Mouse (Mus musculus): ENCODE results near the gene Gnb3. TPM values are rescaled to one million over a fixed set of nuclear protein-coding genes. Genes with fewer than 3 reads are reported as not detected.

Gnb3 gene
- polyA plus RNA-seq, 1 experiment from 2014 or later, result 0.54 TPM

- WGBS, result 61% methylated on average over 8 of the region's 8 CpGs
These were observed 53.2 kb downstream of the Gnb3 start for GRCm38 (mm10) chr6:124786756-124787420.

More at GRCm38 (mm10) chr6:124786756-124787420, 53.2 kb downstream of the Gnb3 start:
- H3K9ac ChIP-seq (replicated peaks; ENCODE audit: low read depth, low read length), result no peak overlapping the region
- H3K36me3 ChIP-seq (ENCODE audit: control insufficient read depth, insufficient read depth, low read length), result no peaks in the 10 kb centered on the region
- no peak overlapping the region for H3K4me2 ChIP-seq (ENCODE audit: low read depth, low read length)
- H3K27ac ChIP-seq (ENCODE audit: low read depth, low read length), result no peak overlapping the region
- H3K9me3 ChIP-seq (ENCODE audit: control insufficient read depth, low read length), result no peaks in the 10 kb centered on the region
- no peak overlapping the region for H3K4me3 ChIP-seq (ENCODE audit: low read depth, low read length)
- H3K4me1 ChIP-seq (ENCODE audit: control insufficient read depth, insufficient read depth, low read length), result no peaks in the 10 kb centered on the region
- ATAC-seq (ENCODE audit: low read depth), result no peak
- H3K27me3 ChIP-seq (ENCODE audit: control insufficient read depth, insufficient read depth, low read length), result no peaks in the 10 kb centered on the region

Other genes with a start within 250 kb of the Gnb3 start
- 0.16 TPM in 1 of 2 replicates, not detected in the other for gene C1s2, start 204.2 kb downstream of the Gnb3 start, polyA plus RNA-seq (2014; fragmentation: Nextera tagmentation; extraction: Ambion mirVana)
- 40.0 and 44.7 TPM in 2 replicates for gene Lpcat3, start 177.2 kb downstream of the Gnb3 start, polyA plus RNA-seq (2014; fragmentation: Nextera tagmentation; extraction: Ambion mirVana)
- 94.2 and 99.8 TPM in 2 replicates for gene Emg1, start 128.1 kb downstream of the Gnb3 start, polyA plus RNA-seq (2014; fragmentation: Nextera tagmentation; extraction: Ambion mirVana)
- 242 and 258 TPM in 2 replicates for gene Phb2, start 127.9 kb downstream of the Gnb3 start, polyA plus RNA-seq (2014; fragmentation: Nextera tagmentation; extraction: Ambion mirVana)
- gene Ptpn6, start 101.6 kb downstream of the Gnb3 start, polyA plus RNA-seq (2014; fragmentation: Nextera tagmentation; extraction: Ambion mirVana), result 2.6 and 4.4 TPM in 2 replicates
- gene Grcc10, start 98.9 kb downstream of the Gnb3 start, polyA plus RNA-seq (2014; fragmentation: Nextera tagmentation; extraction: Ambion mirVana), result 634 and 689 TPM in 2 replicates
- gene Gm45234, start 84.3 kb downstream of the Gnb3 start, polyA plus RNA-seq (2014; fragmentation: Nextera tagmentation; extraction: Ambion mirVana), result not detected in 2 replicates
- gene Atn1, start 83.8 kb downstream of the Gnb3 start, polyA plus RNA-seq (2014; fragmentation: Nextera tagmentation; extraction: Ambion mirVana), result 21.5 and 27.5 TPM in 2 replicates
- 154 and 205 TPM in 2 replicates for gene Eno2, start 70.6 kb downstream of the Gnb3 start, polyA plus RNA-seq (2014; fragmentation: Nextera tagmentation; extraction: Ambion mirVana)
- gene Lrrc23, start 60.5 kb downstream of the Gnb3 start, polyA plus RNA-seq (2014; fragmentation: Nextera tagmentation; extraction: Ambion mirVana), result 0.67 and 0.92 TPM in 2 replicates
- 3.9 and 4.4 TPM in 2 replicates for gene Spsb2, start 31.6 kb downstream of the Gnb3 start, polyA plus RNA-seq (2014; fragmentation: Nextera tagmentation; extraction: Ambion mirVana)
- gene Tpi1, start 26.0 kb downstream of the Gnb3 start, polyA plus RNA-seq (2014; fragmentation: Nextera tagmentation; extraction: Ambion mirVana), result 393 and 412 TPM in 2 replicates
- 162 and 171 TPM in 2 replicates for gene Usp5, start 10.8 kb downstream of the Gnb3 start, polyA plus RNA-seq (2014; fragmentation: Nextera tagmentation; extraction: Ambion mirVana)
- gene Cdca3, start 10.7 kb downstream of the Gnb3 start, polyA plus RNA-seq (2014; fragmentation: Nextera tagmentation; extraction: Ambion mirVana), result 16.8 and 16.9 TPM in 2 replicates
- gene P3h3, start 17.5 kb upstream of the Gnb3 start, polyA plus RNA-seq (2014; fragmentation: Nextera tagmentation; extraction: Ambion mirVana), result 19.1 and 23.7 TPM in 2 replicates
- gene Gpr162, start 23.7 kb upstream of the Gnb3 start, polyA plus RNA-seq (2014; fragmentation: Nextera tagmentation; extraction: Ambion mirVana), result 11.2 and 14.2 TPM in 2 replicates
- gene Cd4, start 47.9 kb upstream of the Gnb3 start, polyA plus RNA-seq (2014; fragmentation: Nextera tagmentation; extraction: Ambion mirVana), result 0.12 TPM in 1 of 2 replicates, not detected in the other
- 2.6 and 3.4 TPM in 2 replicates for gene Lag3, start 71.4 kb upstream of the Gnb3 start, polyA plus RNA-seq (2014; fragmentation: Nextera tagmentation; extraction: Ambion mirVana)
- 664 and 670 TPM in 2 replicates for gene Ptms, start 79.8 kb upstream of the Gnb3 start, polyA plus RNA-seq (2014; fragmentation: Nextera tagmentation; extraction: Ambion mirVana)
- 560 and 584 TPM in 2 replicates for gene Mlf2, start 91.1 kb upstream of the Gnb3 start, polyA plus RNA-seq (2014; fragmentation: Nextera tagmentation; extraction: Ambion mirVana)
- 89.5 and 93.8 TPM in 2 replicates for gene Cops7a, start 125.3 kb upstream of the Gnb3 start, polyA plus RNA-seq (2014; fragmentation: Nextera tagmentation; extraction: Ambion mirVana)
- 41.3 and 62.3 TPM in 2 replicates for gene Pianp, start 156.4 kb upstream of the Gnb3 start, polyA plus RNA-seq (2014; fragmentation: Nextera tagmentation; extraction: Ambion mirVana)
- 12.3 and 16.5 TPM in 2 replicates for gene Zfp384, start 168.9 kb upstream of the Gnb3 start, polyA plus RNA-seq (2014; fragmentation: Nextera tagmentation; extraction: Ambion mirVana)
- 105 and 116 TPM in 2 replicates for gene Ing4, start 199.5 kb upstream of the Gnb3 start, polyA plus RNA-seq (2014; fragmentation: Nextera tagmentation; extraction: Ambion mirVana)
- 16.8 and 19.8 TPM in 2 replicates for gene Acrbp, start 209.4 kb upstream of the Gnb3 start, polyA plus RNA-seq (2014; fragmentation: Nextera tagmentation; extraction: Ambion mirVana)
- 0.70 and 0.91 TPM in 2 replicates for gene Lpar5, start 227.6 kb upstream of the Gnb3 start, polyA plus RNA-seq (2014; fragmentation: Nextera tagmentation; extraction: Ambion mirVana)

All from neural tube, embryonic 14.5 days (tissue).